ENCODE assay signal across 12 mouse cellular contexts in the genomic region with DNA sequence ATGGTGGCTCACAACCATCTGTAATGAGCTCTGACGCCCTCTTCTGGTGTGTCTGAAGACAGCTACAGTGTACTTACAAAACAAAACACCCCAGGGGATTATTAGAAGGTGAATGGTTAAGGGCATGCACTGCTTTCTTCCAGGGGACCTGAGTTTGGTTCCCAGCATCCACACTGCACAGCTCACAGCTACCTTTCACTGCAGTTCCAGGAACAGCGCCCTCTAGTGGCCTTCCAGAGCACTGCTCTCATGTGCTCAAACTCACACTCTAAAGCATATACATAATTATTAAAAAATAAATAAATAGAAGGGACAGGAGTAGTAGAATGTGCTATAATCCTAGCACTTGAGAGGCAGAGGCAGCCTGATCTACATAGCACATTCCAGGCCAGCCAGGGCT. TPM values are rescaled to one million over a fixed set of nuclear protein-coding genes. Genes with fewer than 3 reads are reported as not detected.
A peak's percentile ranks its signal among the peaks of the same experiment; 100 is the strongest.
DNase-seq lines count a peak whose midpoint lies in the region; ATAC-seq and TF ChIP-seq lines count a peak whose summit lies in the region.
"Had no signal": no experiment of that assay in that cellular context is flagged by ENCODE, and none has a peak within 500 bp of the region (broad histone marks: within the 10 kb centered on the region; RNA-seq: fewer than 3 reads in every experiment).

No protein-coding gene starts in this region.

- peaks cover 32% of the 10 kb centered on the region for H3K36me3 ChIP-seq in heart, embryonic 13.5 days
- H3K36me3 ChIP-seq in ES-Bruce4 (ENCODE audit: control insufficient read depth, insufficient read depth, low read length, poor library complexity, severe bottlenecking), result peaks cover 45% of the 10 kb centered on the region
- H3K36me3 ChIP-seq in kidney, embryonic 15.5 days, result peaks cover 19% of the 10 kb centered on the region; the same call in 1 of the 2 replicates

- TF ChIP-seq EP300 in ES-Bruce4 (IDR thresholded peaks at IDR 0.05; ENCODE audit: insufficient read depth, low read depth, low read length), result no peak

- TF ChIP-seq POLR2A in lung, adult 2 months (IDR thresholded peaks at IDR 0.05; ENCODE audit: borderline replicate concordance, extremely low read depth, low read depth, low read length), result no peak
- no peak for TF ChIP-seq POLR2A in ES-Bruce4 (IDR thresholded peaks at IDR 0.05; ENCODE audit: insufficient read depth, low read length)
- TF ChIP-seq POLR2A in cortical plate, adult 2 months (IDR thresholded peaks at IDR 0.05; ENCODE audit: extremely low read depth, insufficient read depth, low read length), result no peak

- no peaks in the 10 kb centered on the region for H3K9me3 ChIP-seq in heart, embryonic 13.5 days
- no peaks in the 10 kb centered on the region for H3K9me3 ChIP-seq in ES-Bruce4 (replicated peaks; ENCODE audit: control insufficient read depth, insufficient read depth, low read length, poor library complexity, severe bottlenecking)
- H3K9me3 ChIP-seq in kidney, embryonic 15.5 days (replicated peaks), result no peaks in the 10 kb centered on the region

- TF ChIP-seq CTCF in lung, adult 2 months (IDR thresholded peaks at IDR 0.05; ENCODE audit: insufficient read depth, low read length), result peak; percentile 51
- TF ChIP-seq CTCF in ES-Bruce4 (IDR thresholded peaks at IDR 0.05; ENCODE audit: low read depth, low read length), result peak; percentile 90
- 0 out of 2 replicates have a peak, but pooled peaks have one; percentile 8 for TF ChIP-seq CTCF in cortical plate, adult 2 months (IDR thresholded peaks at IDR 0.05; ENCODE audit: extremely low read depth, insufficient read depth, low read length)

- H3K27ac ChIP-seq in heart, embryonic 13.5 days (replicated peaks), result 0 out of 2 replicates have a peak overlapping the region, but pooled peaks have one; percentile 78
- H3K27ac ChIP-seq in ES-Bruce4 (ENCODE audit: insufficient read depth, low read length), result no peak overlapping the region
- no peak overlapping the region for H3K27ac ChIP-seq in cortical plate, adult 2 months (ENCODE audit: insufficient read depth, low read length)
- H3K27ac ChIP-seq in kidney, embryonic 15.5 days, result no peak overlapping the region

- no peak overlapping the region for H3K4me3 ChIP-seq in heart, embryonic 13.5 days
- no peak overlapping the region for H3K4me3 ChIP-seq in lung, adult 2 months (replicated peaks; ENCODE audit: extremely low read depth, low read depth, low read length)
- H3K4me3 ChIP-seq in ES-Bruce4 (ENCODE audit: low read depth, low read length), result no peak overlapping the region
- H3K4me3 ChIP-seq in cortical plate, adult 2 months (ENCODE audit: insufficient read depth, low read length), result no peak overlapping the region
- H3K4me3 ChIP-seq in kidney, embryonic 15.5 days (replicated peaks), result no peak overlapping the region

- no peaks in the 10 kb centered on the region for H3K27me3 ChIP-seq in heart, embryonic 13.5 days (replicated peaks)
- no peaks in the 10 kb centered on the region for H3K27me3 ChIP-seq in ES-Bruce4 (ENCODE audit: control insufficient read depth, insufficient read depth, low read length, poor library complexity, severe bottlenecking)
- no peaks in the 10 kb centered on the region for H3K27me3 ChIP-seq in kidney, embryonic 15.5 days

- 47% methylated on average over 2 of the region's 2 CpGs for WGBS in heart, embryonic 13.5 days
- WGBS in lung, adult 2 months, result 46% methylated on average over 2 of the region's 2 CpGs
- WGBS in kidney, embryonic 15.5 days, result 57% methylated on average over 2 of the region's 2 CpGs

- H3K4me2 ChIP-seq in heart, embryonic 13.5 days, result no peak overlapping the region
- no peak overlapping the region for H3K4me2 ChIP-seq in kidney, embryonic 15.5 days
- H3K4me2 ChIP-seq: heart, embryonic 11.5 days; midbrain, embryonic 11.5 days had no signal

- ATAC-seq in heart, embryonic 13.5 days (ENCODE audit: extremely low read depth, insufficient number of reproducible peaks, low FRiP score, low TSS enrichment), result no peak
- ATAC-seq in megakaryocyte-erythroid progenitor cell, adult 5-6 weeks (replicated peaks; ENCODE audit: low FRiP score, low TSS enrichment, poor library complexity, severe bottlenecking), result no peak
- no peak for ATAC-seq in kidney, embryonic 15.5 days (replicated peaks; ENCODE audit: low FRiP score)
- ATAC-seq: hindbrain, embryonic 16.5 days had no signal

- H3K4me1 ChIP-seq in heart, embryonic 13.5 days, result peaks cover 83% of the 10 kb centered on the region
- H3K4me1 ChIP-seq in lung, adult 2 months (ENCODE audit: control insufficient read depth, insufficient read depth, low read length), result peaks cover 6% of the 10 kb centered on the region
- peaks cover 15% of the 10 kb centered on the region for H3K4me1 ChIP-seq in ES-Bruce4 (ENCODE audit: control insufficient read depth, insufficient read depth, low read length)
- H3K4me1 ChIP-seq in cortical plate, adult 2 months (ENCODE audit: control insufficient read depth, insufficient read depth, low read length), result no peaks in the 10 kb centered on the region
- peaks cover 5% of the 10 kb centered on the region; the same call in 1 of the 2 replicates for H3K4me1 ChIP-seq in kidney, embryonic 15.5 days

- no peak for DNase-seq in heart, adult 9 months (ENCODE audit: low spot score in 2 of 2)
- DNase-seq in lung, adult 2 months, result no peak
- no peak for DNase-seq in lung, postnatal 10 days
- DNase-seq: kidney, postnatal 14 days had no signal

- no peak overlapping the region for H3K9ac ChIP-seq in heart, embryonic 13.5 days
- H3K9ac ChIP-seq in ES-Bruce4 (ENCODE audit: low read depth, poor library complexity, severe bottlenecking), result no peak overlapping the region
- no peak overlapping the region for H3K9ac ChIP-seq in kidney, embryonic 15.5 days

RNA-seq across cellular contexts. Expression of gene Hk2, which starts 18.9 kb away (rescaled TPM):
- 28.9 and 36.2 TPM in 2 replicates for polyA plus RNA-seq in heart, embryonic 13.5 days (2015; fragmentation: Nextera tagmentation; extraction: Ambion mirVana)
- polyA plus RNA-seq in lung, adult 2 months (2012; rRNA removed), result 7.5 and 15.1 TPM in 2 replicates
- 78.6 and 83.0 TPM in 2 replicates for polyA plus RNA-seq in ES-Bruce4 (2011; ENCODE audit: insufficient read depth, insufficient read length, low read depth, missing spikeins)
- polyA plus RNA-seq in cortical plate, adult 2 months (2012; rRNA removed), result 2.4 and 2.8 TPM in 2 replicates
- total RNA-seq in megakaryocyte-erythroid progenitor cell, adult 5-6 weeks (2014; fragmentation: Nextera tagmentation), result 1.4 and 6.8 TPM in 2 replicates
- 6.5 and 10.6 TPM in 2 replicates for total RNA-seq in megakaryocyte-erythroid progenitor cell, adult 5-6 weeks (2017)
- 19.0 and 19.7 TPM in 2 replicates for polyA plus RNA-seq in kidney, embryonic 15.5 days (2015; fragmentation: Nextera tagmentation; extraction: Ambion mirVana)

RNA-seq across cellular contexts. Expression of gene Pole4, which starts 50.2 kb away (rescaled TPM):
- 82.5 and 97.5 TPM in 2 replicates for polyA plus RNA-seq in heart, embryonic 13.5 days (2015; fragmentation: Nextera tagmentation; extraction: Ambion mirVana)
- polyA plus RNA-seq in lung, adult 2 months (2012; rRNA removed), result 13.6 and 15.5 TPM in 2 replicates
- 54.0 and 61.1 TPM in 2 replicates for polyA plus RNA-seq in ES-Bruce4 (2011; ENCODE audit: insufficient read depth, insufficient read length, low read depth, missing spikeins)
- polyA plus RNA-seq in cortical plate, adult 2 months (2012; rRNA removed), result 41.4 and 42.4 TPM in 2 replicates
- 66.7 and 69.6 TPM in 2 replicates for total RNA-seq in megakaryocyte-erythroid progenitor cell, adult 5-6 weeks (2014; fragmentation: Nextera tagmentation)
- 38.8 and 41.2 TPM in 2 replicates for total RNA-seq in megakaryocyte-erythroid progenitor cell, adult 5-6 weeks (2017)
- polyA plus RNA-seq in kidney, embryonic 15.5 days (2015; fragmentation: Nextera tagmentation; extraction: Ambion mirVana), result 106 and 113 TPM in 2 replicates

Comparison
In these comparisons a context has a peak if more than half of its experiments do, and no peak if none do; other contexts are left out.
1. CTCF ChIP-seq: peak in every context shown above with its lines; median percentile 90 in ES-Bruce4; 51 in lung, adult 2 months; 8 in cortical plate, adult 2 months.